Mouse (Mus musculus): ENCODE data around the gene Mcts1.

GRCm38 (mm10) chrX:38641435-38641834, 41.1 kb downstream of the Mcts1 start:
- no peak for TF ChIP-seq MAFK (IDR thresholded peaks at IDR 0.05; ENCODE audit: insufficient read depth, low read depth, low read length)
- no peak for TF ChIP-seq ZNF384 (IDR thresholded peaks at IDR 0.05; ENCODE audit: low read depth, low read length)
- no peak for TF ChIP-seq ZC3H11A (IDR thresholded peaks at IDR 0.05; ENCODE audit: borderline replicate concordance, low read depth, low read length)
- TF ChIP-seq CHD2 (IDR thresholded peaks at IDR 0.05; ENCODE audit: low read depth, low read length): no peak

Measured in ES-E14 (cell line).